Mouse (Mus musculus) gastrocnemius, adult 2 months (tissue): ENCODE results near the gene Ankrd33. TPM values are rescaled to one million over a fixed set of nuclear protein-coding genes. Genes with fewer than 3 reads are reported as not detected.
A peak's percentile ranks its signal among the peaks of the same experiment; 100 is the strongest.

ENCODE experiments used
- DNase-seq: peaks from one replicate; pipeline ENCODE4 v3.0.0; 2022
- H3K27ac ChIP-seq: fragments of 200-600 bp; 2 replicates; pipeline ENCODE4 v1.8.1; 2022; ENCODE audit warnings: mild to moderate bottlenecking
- H3K4me3 ChIP-seq: fragments of 200-600 bp; 2 replicates; pipeline ENCODE4 v1.8.1; 2022; ENCODE audit warnings: mild to moderate bottlenecking, moderate library complexity
- CTCF ChIP-seq: fragments of 200-600 bp; IDR thresholded peaks from 2 replicates; pipeline ENCODE4 v1.8.1; 2022; ENCODE audit warnings: antibody characterized with exemption, mild to moderate bottlenecking, moderate library complexity
- intact Hi-C: fragments of 180-260 bp; cut with DNase I; formaldehyde crosslinking; loops from one replicate; pipeline ENCODE4 v1.15.1; 2025
- total RNA-seq, 2 experiments: library from RNA; stranded (reverse); gene quantifications; 2 replicates each; pipeline ENCODE4 v1.2.3; 2021

The Ankrd33 gene
- total RNA-seq, 2 experiments from 2014 or later: not detected

- Histone ChIP-seq H3K4me3 (peak overlapping the region; percentile 88), H3K27ac (peak overlapping the region; percentile 85)
- TF ChIP-seq CTCF: no peak
- intact Hi-C loops: no loop called here
- no peak for DNase-seq
Measured at GRCm38 (mm10) chr15:101077001-101077812, 38.3 kb upstream of the Ankrd33 start.

GRCm38 (mm10) chr15:101077813-101078730 lies 37.5 kb upstream of the Ankrd33 start, which contains the start of gene Fignl2:
TSS of gene Fignl2 (minus strand) at chr15:101078567.
- Histone ChIP-seq H3K27ac (peak within 1 kb of the TSS; percentile 85), H3K4me3 (peak within 1 kb of the TSS; percentile 88)
- intact Hi-C loops: no loop called here
- DNase-seq: peak; percentile 63
- no peak for TF ChIP-seq CTCF

DNA sequence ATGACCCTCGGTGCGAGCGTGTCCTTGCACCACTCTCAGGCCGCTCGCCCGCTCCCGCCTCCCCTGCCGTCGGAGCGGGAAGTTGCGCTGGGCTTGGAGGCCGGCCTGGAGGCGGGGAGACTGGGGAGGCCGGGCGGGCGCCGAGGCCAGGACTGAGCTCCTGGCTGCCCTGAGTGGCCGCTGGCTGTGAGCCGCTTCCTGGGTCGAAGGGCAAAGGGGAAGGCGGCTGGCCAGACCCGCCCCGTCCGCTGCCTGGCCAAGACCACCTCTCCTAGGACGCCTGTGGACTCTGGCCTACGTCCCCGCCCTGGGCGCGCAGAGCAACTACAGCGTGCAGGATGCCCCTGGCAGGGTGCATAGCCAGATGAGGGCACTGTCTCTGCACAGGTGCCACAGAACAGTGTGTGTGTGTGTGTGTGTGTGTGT lies 36.8 kb upstream of the Ankrd33 start:
- Histone ChIP-seq H3K27ac (peak overlapping the region; percentile 85), H3K4me3 (peak overlapping the region; percentile 88)
- DNase-seq: peak; percentile 93
- intact Hi-C loops: no loop called here
- TF ChIP-seq CTCF: peak; percentile 3; the same call in 1 of the 2 replicates

DNA sequence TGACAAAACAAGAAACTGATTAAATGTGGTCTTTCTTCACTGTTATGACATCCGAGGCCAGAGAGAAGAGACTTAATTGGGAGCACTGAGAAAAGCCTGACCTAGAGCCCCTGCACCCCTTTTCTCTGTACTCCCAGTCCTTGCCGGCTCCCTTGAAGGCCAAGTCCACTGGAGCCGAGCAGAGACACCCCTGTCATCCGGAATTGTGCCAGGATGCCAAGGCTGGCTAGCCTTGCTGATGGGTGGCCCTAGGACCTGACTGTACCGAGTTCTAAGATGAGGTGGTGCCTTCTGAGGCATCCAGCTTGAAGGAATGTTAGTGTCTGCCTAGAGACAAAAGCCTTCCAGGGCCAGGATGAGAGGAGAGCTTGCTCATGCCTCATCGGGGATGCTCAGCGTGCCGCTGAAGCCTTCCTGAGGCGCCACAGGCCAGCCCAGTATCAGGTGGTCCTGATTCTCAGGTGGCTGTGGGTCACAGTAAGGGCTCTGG lies 35.5 kb upstream of the Ankrd33 start:
- peak overlapping the region; percentile 85 for H3K27ac ChIP-seq
- intact Hi-C loops: no loop called here

DNA sequence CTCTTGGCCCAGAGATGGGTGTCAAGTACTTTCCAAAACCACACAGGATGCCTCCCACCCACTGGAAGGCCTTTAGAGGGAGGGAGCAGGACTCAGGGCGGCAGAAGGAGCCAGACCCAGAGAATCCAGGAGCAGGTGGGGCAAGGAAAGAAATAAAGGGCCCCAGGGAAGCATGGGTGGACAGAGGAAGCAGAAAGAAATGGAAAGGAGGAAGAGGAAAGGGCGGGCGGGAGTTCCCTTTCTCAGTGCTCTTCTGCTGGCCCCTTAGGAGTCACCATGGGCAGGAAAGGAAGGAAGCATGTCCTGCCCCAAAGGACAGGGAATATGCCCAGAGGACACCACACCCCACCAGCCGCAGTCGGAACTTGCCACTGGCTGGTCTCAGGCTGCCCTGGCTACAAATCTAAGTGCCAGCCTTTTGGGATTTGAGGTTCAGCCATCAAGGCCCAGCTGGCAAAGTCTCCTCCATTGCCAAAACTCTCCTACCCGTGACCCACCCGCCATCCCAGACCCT lies 34.5 kb upstream of the Ankrd33 start:
- TF ChIP-seq CTCF: no peak
- intact Hi-C loops: no loop called here

More for the DNA sequence above, 35.5 kb upstream of the Ankrd33 start:
- DNase-seq: no peak
- TF ChIP-seq CTCF: no peak
- H3K4me3 ChIP-seq: no peak overlapping the region

GRCm38 (mm10) chr15:101082236-101082635 lies 33.3 kb upstream of the Ankrd33 start:
- H3K27ac ChIP-seq: peak overlapping the region; percentile 53
- DNase-seq: peak; percentile 53
- intact Hi-C loops: no loop called here

More for the DNA sequence above, 34.5 kb upstream of the Ankrd33 start:
- H3K4me3 ChIP-seq: no peak overlapping the region
- peak overlapping the region; percentile 85 for H3K27ac ChIP-seq
- peak; percentile 38 for DNase-seq

DNA sequence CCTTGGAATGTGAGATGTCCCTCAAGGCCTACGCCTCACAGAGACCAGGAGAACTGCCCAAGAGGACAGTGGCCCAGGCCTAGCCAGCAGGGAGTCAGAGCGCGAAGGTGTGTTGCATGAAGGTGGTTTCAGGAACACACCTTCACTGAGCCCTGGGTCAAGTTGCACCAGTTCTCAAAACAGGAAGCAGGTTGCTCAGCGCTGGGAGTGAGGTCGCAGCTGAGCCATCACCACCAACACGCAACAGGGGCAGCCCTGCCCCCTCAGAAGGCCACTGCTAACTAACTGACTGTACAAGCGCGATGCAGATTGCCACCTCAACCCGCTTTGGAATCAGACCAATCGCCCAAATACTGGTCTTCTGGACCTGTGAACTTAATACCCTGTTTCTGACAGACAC lies 31.1 kb upstream of the Ankrd33 start:
- DNase-seq: no peak
- intact Hi-C loops: no loop called here
- Histone ChIP-seq H3K27ac (no peak overlapping the region), H3K4me3 (no peak overlapping the region)
- no peak for TF ChIP-seq CTCF

More at GRCm38 (mm10) chr15:101082236-101082635, 33.3 kb upstream of the Ankrd33 start:
- no peak overlapping the region for H3K4me3 ChIP-seq
- TF ChIP-seq CTCF: no peak

GRCm38 (mm10) chr15:101086451-101086850 lies 29.1 kb upstream of the Ankrd33 start:
- no peak for TF ChIP-seq CTCF
- no peak for DNase-seq
- Histone ChIP-seq H3K4me3 (no peak overlapping the region), H3K27ac (peak overlapping the region; percentile 76)
- intact Hi-C loops: no loop called here

GRCm38 (mm10) chr15:101086956-101087355 lies 28.6 kb upstream of the Ankrd33 start:
- no peak overlapping the region for H3K4me3 ChIP-seq
- intact Hi-C loops: no loop called here
- no peak for TF ChIP-seq CTCF
- peak; percentile 89 for DNase-seq
- peak overlapping the region; percentile 76 for H3K27ac ChIP-seq

GRCm38 (mm10) chr15:101088291-101088690 lies 27.3 kb upstream of the Ankrd33 start:
- no peak for TF ChIP-seq CTCF
- no peak overlapping the region for H3K4me3 ChIP-seq
- DNase-seq: no peak
- intact Hi-C loops: no loop called here
- no peak overlapping the region for H3K27ac ChIP-seq

DNA sequence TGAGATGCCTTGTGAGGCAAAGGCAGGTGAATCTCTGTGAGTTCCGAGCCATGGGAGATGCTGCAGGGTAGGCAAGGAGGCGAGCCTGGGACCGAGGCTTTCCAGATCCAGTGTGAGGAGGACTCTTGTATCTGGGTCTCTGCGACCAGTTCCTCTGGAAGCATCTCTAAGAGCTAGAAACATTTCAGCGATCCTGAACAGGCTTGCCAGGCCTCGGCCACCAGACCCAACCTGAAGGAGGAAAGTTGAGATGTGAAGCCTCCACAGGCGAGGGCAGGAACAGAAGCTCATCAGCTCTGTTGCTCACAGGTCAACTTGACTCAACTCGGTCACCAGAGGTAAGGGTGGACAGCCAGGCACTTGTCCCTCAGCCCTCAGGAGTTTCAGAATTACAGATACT lies 24.0 kb upstream of the Ankrd33 start:
- H3K27ac ChIP-seq: no peak overlapping the region
- no peak for DNase-seq
- TF ChIP-seq CTCF: no peak
- intact Hi-C loops: no loop called here
- no peak overlapping the region for H3K4me3 ChIP-seq

- TF ChIP-seq CTCF: no peak
- H3K27ac ChIP-seq: peak overlapping the region; percentile 73
- H3K4me3 ChIP-seq: peak overlapping the region; percentile 40
- intact Hi-C loops: no loop called here
- no peak for DNase-seq
Measured at GRCm38 (mm10) chr15:101092121-101092828, 23.3 kb upstream of the Ankrd33 start.
